Mouse (Mus musculus): ENCODE measurements around the gene Rbfox3.

Rbfox3 gene

GRCm38 (mm10) chr11:118485780-118486179, 425.6 kb downstream of the Rbfox3 start:
- intact Hi-C loops (cut with DNase I) = no loop called here

GRCm38 (mm10) chr11:118485338-118485737, 426.1 kb downstream of the Rbfox3 start:
- intact Hi-C loops (cut with DNase I) = no loop called here

DNA sequence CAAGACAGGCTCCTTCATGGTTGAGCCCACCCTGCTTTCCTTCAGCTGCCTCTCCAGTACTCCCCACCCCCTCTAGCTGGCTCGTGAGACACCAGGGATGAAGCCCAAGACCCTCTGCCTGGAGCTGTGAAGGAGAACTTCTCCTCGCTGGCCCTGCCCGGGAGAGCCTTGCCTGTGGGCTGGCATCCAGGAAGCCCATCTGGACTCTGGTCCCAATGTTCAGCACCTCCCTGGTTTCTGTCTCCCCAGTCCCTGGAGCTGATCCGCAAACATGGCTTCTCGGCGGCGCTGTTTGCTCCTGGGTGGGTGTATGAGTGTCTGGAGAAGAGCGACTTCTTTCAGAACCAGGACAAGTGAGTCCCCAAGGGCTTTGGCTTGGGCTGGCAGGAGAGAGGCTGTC, 427.2 kb downstream of the Rbfox3 start:
- intact Hi-C loops (cut with DNase I) = no loop called here

- intact Hi-C loops (cut with DNase I) = no loop called here
Observed at GRCm38 (mm10) chr11:118481751-118482150, 429.6 kb downstream of the Rbfox3 start.

- intact Hi-C loops (cut with DNase I) = no loop called here
Observed at GRCm38 (mm10) chr11:118481231-118481630, 430.2 kb downstream of the Rbfox3 start.

DNA sequence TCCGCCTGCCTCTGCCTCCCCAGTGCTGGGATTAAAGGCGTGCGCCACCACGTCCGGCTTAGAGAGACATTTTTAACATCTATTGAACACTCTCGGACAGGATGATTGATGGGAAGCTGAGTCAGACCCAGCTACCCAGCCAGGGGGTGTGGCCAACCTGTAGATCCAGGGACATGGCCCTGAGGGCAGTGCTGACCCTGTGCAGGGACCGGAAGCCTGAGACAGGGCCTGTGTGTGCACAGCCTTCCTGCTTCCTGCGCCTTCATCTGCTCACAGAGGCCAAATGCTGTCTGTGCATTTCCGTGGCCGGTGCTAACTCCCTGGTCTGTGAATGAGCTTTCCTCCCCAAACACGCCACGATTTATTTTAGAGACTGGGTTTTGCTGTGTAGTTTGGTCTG, 431.6 kb downstream of the Rbfox3 start:
- intact Hi-C loops (cut with DNase I) = no loop called here

DNA sequence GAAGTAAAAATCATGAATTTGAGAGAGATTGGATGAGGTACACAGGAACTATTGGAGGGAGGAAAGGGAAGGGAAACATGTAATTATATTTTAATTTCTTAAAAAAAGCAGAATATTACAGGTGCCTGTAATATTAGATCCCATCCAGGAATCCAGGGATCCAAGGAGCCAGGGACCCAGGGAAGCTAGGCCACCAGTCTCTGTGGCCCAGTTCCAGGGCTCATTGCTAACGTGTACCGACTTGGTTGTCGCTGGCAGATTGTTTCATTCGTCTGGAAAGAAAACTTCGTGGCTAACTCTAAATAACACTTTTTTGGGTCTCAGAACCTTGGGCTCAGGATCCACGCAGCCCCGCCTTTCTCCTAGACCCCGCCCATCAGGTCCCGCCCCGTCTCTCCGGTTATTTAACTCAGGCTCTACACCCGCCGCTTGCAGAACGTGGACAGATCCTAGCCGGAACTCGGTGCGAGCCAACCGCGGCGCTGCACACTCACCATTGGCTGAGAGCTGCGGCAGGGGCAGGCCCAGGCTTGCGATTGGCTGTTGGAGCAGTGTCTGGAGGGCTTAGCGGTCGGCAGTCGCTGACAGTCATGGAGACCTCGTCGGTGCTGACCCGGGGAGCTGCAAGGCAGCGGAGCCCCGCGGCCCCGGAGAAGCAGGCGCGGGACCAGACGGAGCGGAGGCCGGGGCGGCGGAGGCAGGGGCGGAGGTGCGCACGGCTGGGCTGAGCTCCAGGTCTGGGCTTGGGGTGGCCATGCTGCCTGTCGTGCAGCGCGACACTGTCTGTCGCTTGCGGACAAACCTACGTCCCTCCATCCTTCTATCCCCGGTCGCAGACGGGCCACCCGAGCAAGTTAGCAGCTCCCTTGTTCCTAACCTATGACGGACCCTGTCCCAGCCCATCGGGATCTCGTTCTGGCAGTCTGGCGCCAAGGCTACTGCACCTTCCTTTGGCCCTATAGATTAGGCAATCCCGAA, 434.7 kb downstream of the Rbfox3 start, which contains the start of gene Engase:
Engase (plus strand) TSS at position 434 of the 978 bp plus-strand sequence.
- intact Hi-C loops (cut with DNase I) = no loop called here

DNA sequence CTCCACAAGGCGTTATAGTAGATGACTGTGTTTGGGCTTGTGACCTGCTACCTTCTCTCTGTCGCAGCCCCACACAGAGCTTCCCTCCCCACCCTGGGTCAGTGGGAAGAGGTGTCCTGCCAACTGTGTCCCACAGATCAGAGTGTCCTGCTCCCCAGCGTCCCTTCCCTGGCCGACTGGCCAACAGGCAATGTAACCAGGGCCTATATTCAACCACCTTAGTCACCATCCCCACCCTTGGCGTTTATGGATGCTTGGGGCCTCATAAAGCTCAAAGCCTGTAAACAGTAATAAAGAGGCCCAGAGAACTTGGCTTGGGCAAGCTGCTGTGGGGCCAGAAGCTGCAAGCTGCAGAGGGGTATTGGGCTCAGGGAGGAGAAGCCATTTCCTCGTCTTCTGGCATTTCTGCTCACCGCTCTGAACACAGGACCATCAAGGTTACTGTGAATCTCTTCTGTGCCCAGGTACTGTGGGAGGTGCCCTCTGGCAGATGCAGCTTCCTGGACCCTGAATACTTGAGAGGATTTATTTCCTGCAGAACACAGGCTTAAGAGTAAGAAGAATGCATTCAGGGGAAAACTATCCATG, 435.8 kb downstream of the Rbfox3 start:
- intact Hi-C loops (cut with DNase I) = no loop called here

GRCm38 (mm10) chr11:118473842-118474500, 437.4 kb downstream of the Rbfox3 start:
- intact Hi-C loops (cut with DNase I) = no loop called here

DNA sequence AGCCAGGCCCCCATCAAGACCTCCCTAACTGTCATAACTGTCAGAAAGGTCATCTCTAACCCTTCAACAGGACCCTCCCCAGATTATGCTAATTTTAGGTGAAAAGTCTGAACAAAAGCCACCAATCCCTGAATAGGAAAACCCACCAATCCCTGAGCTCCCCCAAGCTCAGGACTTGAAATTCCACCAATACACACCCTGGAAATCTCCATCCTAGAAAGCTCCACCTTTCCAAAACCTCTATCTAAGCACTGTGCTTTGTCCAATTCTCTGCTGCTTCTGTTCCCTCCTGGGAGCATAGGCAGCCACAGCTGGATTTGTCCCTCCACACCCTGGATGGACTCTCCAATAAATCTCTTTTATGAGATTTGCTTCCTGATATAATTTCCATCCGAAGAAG, 438.2 kb downstream of the Rbfox3 start:
- intact Hi-C loops (cut with DNase I) = no loop called here

GRCm38 (mm10) chr11:118471676-118472075, 439.7 kb downstream of the Rbfox3 start:
- intact Hi-C loops (cut with DNase I) = no loop called here

DNA sequence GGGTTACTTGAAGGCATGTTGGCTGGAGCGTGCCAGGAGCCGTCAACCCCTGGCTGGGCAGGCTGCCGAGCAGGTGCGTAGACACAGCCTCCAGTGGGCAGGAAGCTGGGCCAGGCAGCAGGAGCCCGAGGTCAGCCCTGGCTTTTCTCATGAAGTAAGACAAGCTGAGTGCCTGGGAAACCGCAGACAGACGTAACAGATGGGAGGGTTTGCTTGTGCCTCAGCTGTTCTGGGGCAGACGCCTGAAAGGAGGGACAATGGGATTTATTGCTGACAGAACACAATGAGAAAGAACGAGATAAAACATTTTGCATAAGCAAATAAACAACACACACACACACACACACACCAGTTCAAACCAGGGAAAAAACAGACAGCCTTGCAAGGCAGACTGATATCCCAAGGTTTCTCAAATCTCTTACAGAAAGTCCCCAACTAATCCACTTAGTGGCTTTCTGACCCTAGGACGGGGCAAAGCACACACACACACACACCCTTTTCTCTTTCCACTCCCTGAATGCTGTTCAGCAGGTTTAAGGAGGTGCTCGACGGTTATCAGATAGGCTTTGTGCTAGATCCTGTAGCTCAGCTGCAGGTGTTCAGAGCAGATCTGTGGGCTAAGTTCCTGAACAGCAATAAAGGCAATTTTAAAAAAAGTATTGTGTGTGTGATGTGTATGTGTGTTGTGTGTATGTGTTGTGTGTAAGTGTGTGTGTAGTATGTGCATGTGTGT, 441.0 kb downstream of the Rbfox3 start:
- intact Hi-C loops (cut with DNase I) = no loop called here

GRCm38 (mm10) chr11:118469509-118470160, 441.8 kb downstream of the Rbfox3 start:
- intact Hi-C loops (cut with DNase I) = no loop called here

DNA sequence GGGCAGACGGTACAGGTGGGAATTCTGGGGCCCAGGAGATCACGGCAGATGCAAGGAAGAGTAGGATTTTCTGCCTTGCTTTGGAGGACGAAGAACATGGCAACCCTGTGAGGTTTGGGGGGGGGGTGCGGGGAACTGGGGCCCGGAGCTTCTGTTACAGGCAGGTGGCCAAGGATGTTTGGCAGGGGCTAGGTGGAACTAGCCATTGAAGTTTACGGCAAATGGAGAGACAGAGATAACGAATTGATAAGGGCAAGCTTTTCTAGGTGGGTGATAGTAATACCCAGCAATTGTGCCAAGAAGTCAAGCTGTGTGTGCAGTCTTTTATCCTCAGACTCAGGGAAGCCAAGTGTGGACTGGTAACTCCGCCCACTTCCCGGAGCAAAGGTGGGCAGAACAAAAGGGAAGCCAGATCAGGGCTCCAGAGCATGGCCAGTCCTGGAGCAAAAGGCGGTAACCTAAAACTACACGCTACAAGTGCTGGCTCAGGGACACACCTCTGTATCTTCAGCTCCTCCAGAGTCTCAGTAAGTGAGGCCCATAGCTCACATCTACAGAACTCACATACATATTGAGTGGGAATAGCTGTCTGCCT, 443.9 kb downstream of the Rbfox3 start:
- intact Hi-C loops (cut with DNase I) = no loop called here

GRCm38 (mm10) chr11:118460280-118460679, 451.1 kb downstream of the Rbfox3 start:
- intact Hi-C loops (cut with DNase I) = no loop called here

DNA sequence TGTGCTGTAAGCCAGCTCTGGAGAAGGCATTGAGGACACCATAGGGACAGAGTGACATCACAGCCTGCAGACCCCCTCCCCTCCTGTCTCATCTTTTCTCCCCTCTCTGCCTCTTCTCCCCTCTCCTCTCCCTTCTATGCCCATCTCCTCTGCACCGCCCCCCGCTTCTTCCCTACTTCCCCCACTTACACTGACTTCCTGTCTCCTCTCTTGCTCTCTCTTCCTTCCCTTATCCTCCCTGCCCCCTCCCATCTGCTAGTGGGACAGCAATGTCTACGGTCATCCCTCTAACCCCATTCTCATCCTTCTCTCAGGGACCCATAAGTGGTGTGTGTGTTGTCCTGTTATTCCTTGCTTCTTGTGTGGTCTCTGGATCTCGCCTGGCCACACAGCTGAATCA, 451.9 kb downstream of the Rbfox3 start:
- intact Hi-C loops (cut with DNase I) = no loop called here

DNA sequence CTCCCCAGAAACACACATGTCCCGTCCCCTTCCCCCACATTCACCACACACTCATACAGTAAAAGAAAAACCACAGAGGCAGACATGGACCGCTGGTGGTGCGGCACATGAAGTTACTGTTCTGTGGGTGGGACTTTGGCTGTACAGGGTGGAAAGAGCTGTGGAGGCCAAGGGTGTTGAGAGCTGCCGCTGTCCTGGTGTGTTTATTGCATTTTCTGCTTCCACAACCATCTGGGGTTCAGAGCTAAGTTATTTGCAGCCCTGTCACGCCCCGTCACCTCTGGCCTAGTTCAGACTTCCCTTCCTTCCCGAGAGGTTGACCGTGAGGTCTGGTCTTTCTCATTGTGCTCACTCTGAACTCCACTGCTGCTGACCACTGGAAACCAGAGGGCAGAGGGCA, 452.3 kb downstream of the Rbfox3 start:
- intact Hi-C loops (cut with DNase I) = no loop called here

GRCm38 (mm10) chr11:118456937-118457336, 454.5 kb downstream of the Rbfox3 start:
- intact Hi-C loops (cut with DNase I) = no loop called here

- intact Hi-C loops (cut with DNase I) = no loop called here
Observed at GRCm38 (mm10) chr11:118455788-118456187, 455.6 kb downstream of the Rbfox3 start.

- intact Hi-C loops (cut with DNase I) = no loop called here
Observed at GRCm38 (mm10) chr11:118453886-118454671, 457.3 kb downstream of the Rbfox3 start.

Data from adrenal gland (tissue).